Mouse (Mus musculus) brown adipose tissue, adult 24 weeks (tissue): ENCODE data around the gene Dab2. TPM values are rescaled to one million over a fixed set of nuclear protein-coding genes. Genes with fewer than 3 reads are reported as not detected.

Source experiments
- H3K27ac ChIP-seq: fragments of 200-500 bp; replicated peaks from 2 replicates; pipeline ENCODE4 v1.5.1; 2012; ENCODE audit warnings: low read depth, mild to moderate bottlenecking, low read length
- H3K4me1 ChIP-seq: fragments of 200-500 bp; 2 replicates; pipeline ENCODE4 v1.6.1; 2012; ENCODE audit warnings: low read length, mixed read lengths; ENCODE audit not compliant: control insufficient read depth, insufficient read depth, insufficient read length
- H3K4me3 ChIP-seq: fragments of 200-500 bp; 2 replicates; pipeline ENCODE4 v1.5.1; 2012; ENCODE audit warnings: low read depth, mild to moderate bottlenecking, low read length, moderate library complexity; ENCODE audit not compliant: insufficient read depth
- polyA plus RNA-seq: library from polyadenylated mRNA; stranded (reverse); fragments of >200 nt; gene quantifications from 2 replicates; pipeline ENCODE4 v1.2.4, GENCODE M21; 2012; ENCODE audit not compliant: missing spikeins, insufficient read depth, insufficient read length

Gene Dab2
- polyA plus RNA-seq, 1 experiment, result 20.8 TPM

DNA sequence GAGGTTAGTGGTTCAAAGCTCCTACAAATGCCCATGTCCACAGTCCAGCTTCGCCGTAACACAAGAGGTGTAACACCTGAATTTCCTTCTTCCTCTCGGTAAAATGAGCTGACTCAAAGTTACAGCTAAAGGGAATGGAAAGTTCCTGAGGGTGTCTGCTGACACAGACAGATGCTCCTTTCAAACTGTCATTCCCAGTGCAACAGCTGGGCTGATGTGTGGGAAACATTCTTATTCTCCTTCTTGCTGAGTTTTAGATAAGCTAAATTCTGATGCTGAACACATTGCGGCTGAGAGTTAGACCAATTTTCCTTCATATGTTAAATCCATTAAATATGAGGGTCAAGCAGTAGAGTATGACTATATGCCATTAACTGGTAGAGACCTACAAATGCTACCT lies 94.0 kb downstream of the Dab2 start:
- Histone ChIP-seq H3K4me1 (peaks cover 6% of the 10 kb centered on the region; the same call in 1 of the 2 replicates), H3K4me3 (no peak overlapping the region), H3K27ac (no peak overlapping the region)

- Histone ChIP-seq H3K4me3 (no peak overlapping the region), H3K27ac (no peak overlapping the region), H3K4me1 (no peaks in the 10 kb centered on the region)
Measured at GRCm38 (mm10) chr15:6398211-6398610, 98.6 kb downstream of the Dab2 start.

- no peak overlapping the region for H3K4me3 ChIP-seq
- no peaks in the 10 kb centered on the region for H3K4me1 ChIP-seq
- no peak overlapping the region for H3K27ac ChIP-seq
Measured at GRCm38 (mm10) chr15:6398881-6399280, 99.3 kb downstream of the Dab2 start.

- Histone ChIP-seq H3K27ac (no peak overlapping the region), H3K4me1 (no peaks in the 10 kb centered on the region), H3K4me3 (no peak overlapping the region)
Measured at GRCm38 (mm10) chr15:6400115-6400514, 100.5 kb downstream of the Dab2 start.

- Histone ChIP-seq H3K4me3 (no peak overlapping the region), H3K4me1 (peaks cover 8% of the 10 kb centered on the region; the same call in 1 of the 2 replicates), H3K27ac (no peak overlapping the region)
Measured at GRCm38 (mm10) chr15:6402433-6402832, 102.8 kb downstream of the Dab2 start.

DNA sequence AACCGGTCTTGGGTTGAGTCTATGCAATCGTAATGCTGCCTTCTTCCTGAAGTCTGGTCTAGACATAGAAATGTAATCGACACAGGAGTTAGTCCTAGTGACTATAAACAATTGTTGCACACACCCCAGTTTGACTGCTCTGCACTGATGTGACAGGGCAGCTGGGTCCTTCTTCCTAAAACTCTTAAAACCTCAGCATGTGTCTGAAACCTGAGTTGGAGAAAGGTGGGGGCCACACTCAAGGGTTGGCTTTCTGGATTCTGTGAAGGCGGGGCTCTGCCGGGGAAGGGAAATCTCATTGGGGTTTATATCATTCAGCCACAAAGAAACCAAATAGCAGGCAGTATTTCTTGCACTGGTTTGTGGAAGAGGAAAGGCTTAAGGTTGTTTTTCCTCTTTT lies 104.6 kb downstream of the Dab2 start:
- Histone ChIP-seq H3K27ac (no peak overlapping the region), H3K4me1 (peaks cover 12% of the 10 kb centered on the region), H3K4me3 (no peak overlapping the region)

- Histone ChIP-seq H3K4me1 (peaks cover 12% of the 10 kb centered on the region), H3K4me3 (no peak overlapping the region), H3K27ac (no peak overlapping the region)
Measured at GRCm38 (mm10) chr15:6406771-6407170, 107.2 kb downstream of the Dab2 start.

DNA sequence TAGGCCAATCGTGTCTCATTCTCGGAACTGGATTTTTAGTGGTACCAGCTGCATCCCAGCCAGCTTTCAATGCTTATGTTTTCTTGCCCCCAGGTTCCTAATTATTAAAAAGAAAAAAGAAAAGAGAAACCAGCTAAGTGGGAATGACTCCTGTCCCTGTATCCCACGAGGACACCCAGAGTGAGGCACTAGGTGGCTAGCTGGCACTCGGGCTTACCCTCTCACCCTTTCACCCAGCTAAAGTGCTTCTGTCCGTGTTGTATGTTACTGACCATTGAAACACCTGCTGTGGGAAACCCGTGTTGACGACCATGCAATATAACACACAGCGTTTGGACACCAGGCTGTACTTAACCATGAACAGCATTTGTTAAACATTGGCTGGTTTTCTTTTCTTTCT lies 109.4 kb downstream of the Dab2 start:
- H3K4me1 ChIP-seq, result peaks cover 14% of the 10 kb centered on the region
- no peak overlapping the region for H3K4me3 ChIP-seq
- H3K27ac ChIP-seq, result no peak overlapping the region

DNA sequence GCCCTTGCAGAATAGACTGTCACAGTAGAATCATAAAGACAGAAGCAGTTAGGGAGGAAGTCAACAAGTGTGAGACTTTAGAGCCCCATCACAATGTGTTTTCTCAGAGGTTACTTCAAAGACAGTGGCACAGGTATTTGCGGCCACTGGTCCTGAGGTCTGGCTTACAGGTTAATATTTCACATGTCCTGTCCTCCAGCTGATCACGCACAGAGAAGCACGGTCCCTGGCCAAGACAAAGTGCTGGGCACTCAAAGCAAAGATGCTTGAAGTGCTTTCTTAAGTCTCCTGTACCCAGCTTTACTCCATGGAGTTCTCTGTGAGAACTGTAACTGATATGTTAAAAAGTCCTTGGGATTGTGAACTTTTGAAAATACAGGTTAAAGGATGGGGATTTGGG lies 110.6 kb downstream of the Dab2 start:
- Histone ChIP-seq H3K4me3 (no peak overlapping the region), H3K4me1 (peaks cover 14% of the 10 kb centered on the region), H3K27ac (no peak overlapping the region)

GRCm38 (mm10) chr15:6411334-6411733 lies 111.7 kb downstream of the Dab2 start:
- H3K27ac ChIP-seq, result no peak overlapping the region
- H3K4me3 ChIP-seq, result no peak overlapping the region
- peaks cover 14% of the 10 kb centered on the region for H3K4me1 ChIP-seq

GRCm38 (mm10) chr15:6415317-6415716 lies 115.7 kb downstream of the Dab2 start:
- peaks cover 2% of the 10 kb centered on the region; the same call in 1 of the 2 replicates for H3K4me1 ChIP-seq
- H3K27ac ChIP-seq, result no peak overlapping the region
- no peak overlapping the region for H3K4me3 ChIP-seq

DNA sequence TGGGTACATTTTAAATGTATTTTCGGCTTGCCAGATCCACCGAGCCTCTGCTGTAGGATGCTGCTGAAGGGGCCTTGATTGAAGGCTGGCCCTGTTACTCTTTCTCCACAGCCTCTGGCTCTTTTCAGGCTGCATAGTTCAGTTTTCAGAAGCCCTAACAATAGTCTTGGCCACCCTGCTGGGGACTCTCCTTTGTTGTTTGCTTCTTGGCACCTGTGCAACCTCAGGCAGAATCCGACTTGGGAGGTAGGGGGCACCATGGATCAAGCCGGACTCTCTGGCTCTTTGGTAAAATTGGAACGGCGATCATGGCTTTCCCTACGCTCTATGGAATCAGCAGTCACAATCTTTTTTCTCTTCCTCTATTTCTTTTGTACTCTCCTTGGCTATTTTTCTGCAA lies 132.2 kb downstream of the Dab2 start:
- no peaks in the 10 kb centered on the region for H3K4me1 ChIP-seq
- no peak overlapping the region for H3K27ac ChIP-seq

DNA sequence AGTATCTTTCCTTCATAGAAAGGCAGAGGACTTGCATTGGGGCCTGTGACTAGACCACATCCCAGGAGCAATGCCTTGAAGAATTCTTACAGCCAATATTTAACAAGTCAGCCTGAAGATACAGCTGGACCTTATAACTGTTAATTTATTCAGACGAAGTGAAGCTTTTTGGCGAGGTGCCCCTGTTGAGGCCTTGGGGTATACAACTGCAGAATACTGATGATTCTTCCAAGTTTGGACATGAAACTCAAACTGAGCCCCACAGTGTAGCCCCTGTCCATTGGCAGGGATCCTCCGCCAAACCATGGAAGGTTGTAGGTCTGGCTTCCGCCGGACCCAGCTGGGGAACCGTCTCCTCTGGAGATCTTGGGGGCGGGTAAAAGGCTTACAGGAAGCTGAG lies 132.8 kb downstream of the Dab2 start:
- Histone ChIP-seq H3K4me3 (no peak overlapping the region), H3K27ac (no peak overlapping the region), H3K4me1 (no peaks in the 10 kb centered on the region)

More for the DNA sequence above, 132.2 kb downstream of the Dab2 start:
- no peak overlapping the region for H3K4me3 ChIP-seq

- Histone ChIP-seq H3K27ac (no peak overlapping the region), H3K4me1 (no peaks in the 10 kb centered on the region), H3K4me3 (no peak overlapping the region)
Measured at GRCm38 (mm10) chr15:6435281-6435680, 135.7 kb downstream of the Dab2 start.

DNA sequence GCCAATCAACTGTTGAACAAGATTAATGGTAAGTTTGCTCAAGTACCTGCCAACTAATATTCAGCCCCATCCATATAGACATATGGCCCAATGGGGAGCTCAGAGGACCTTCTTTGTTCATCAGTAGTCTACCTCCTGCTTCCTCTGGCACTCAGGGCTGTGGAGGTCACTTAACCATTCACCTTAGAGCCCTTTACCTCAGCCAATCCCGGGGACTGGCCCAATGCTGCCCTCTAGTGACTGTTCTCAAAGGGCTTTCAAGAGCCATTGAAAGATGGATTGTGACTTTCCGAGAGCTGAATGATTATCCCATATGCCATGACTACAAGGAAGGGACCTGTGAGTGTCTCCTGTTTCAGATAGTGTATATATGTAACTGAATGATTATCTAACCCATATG lies 136.2 kb downstream of the Dab2 start:
- Histone ChIP-seq H3K4me1 (no peaks in the 10 kb centered on the region), H3K27ac (no peak overlapping the region), H3K4me3 (no peak overlapping the region)

DNA sequence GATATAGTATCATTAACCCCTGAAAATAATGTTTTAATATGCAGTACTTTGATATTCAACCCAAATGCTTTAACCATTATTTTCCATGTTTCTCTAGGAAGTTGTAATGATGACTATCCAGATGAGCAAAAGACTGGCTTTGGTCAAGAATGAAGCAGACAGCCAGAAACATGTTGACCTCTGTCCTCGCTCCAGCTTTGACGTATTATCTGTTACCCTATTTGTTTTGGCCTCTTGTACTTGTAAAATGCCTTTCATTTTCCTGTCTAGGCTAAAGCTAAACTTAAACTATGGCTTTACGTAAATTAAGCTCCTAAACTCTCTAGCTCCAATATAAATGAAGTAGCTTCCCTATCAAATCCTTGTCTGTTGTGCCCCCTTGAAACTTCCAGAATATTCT lies 139.1 kb downstream of the Dab2 start:
- Histone ChIP-seq H3K4me1 (no peaks in the 10 kb centered on the region), H3K27ac (no peak overlapping the region), H3K4me3 (no peak overlapping the region)

- Histone ChIP-seq H3K4me1 (no peaks in the 10 kb centered on the region), H3K27ac (no peak overlapping the region), H3K4me3 (no peak overlapping the region)
Measured at GRCm38 (mm10) chr15:6444452-6444851, 144.9 kb downstream of the Dab2 start.
